Mouse (Mus musculus) MEL (cell line): ENCODE results near the gene Il17a. TPM values are rescaled to one million over a fixed set of nuclear protein-coding genes. Genes with fewer than 3 reads are reported as not detected.

Source experiments
- DNase-seq: peaks from one replicate; pipeline ENCODE4 v3.0.0; 2011; ENCODE audit warnings: low read depth, low spot score
- H3K27ac ChIP-seq: 2 replicates; pipeline ENCODE4 v1.5.1; 2012; ENCODE audit warnings: low read depth, mild to moderate bottlenecking, control low read depth, low read length, moderate library complexity; ENCODE audit not compliant: control insufficient read depth
- H3K27me3 ChIP-seq, 2 experiments: fragments of 150-350 bp in 1 of 2; sonication (generic) in 1 of 2; 2 replicates each; pipeline ENCODE4 v1.6.1; 2012; ENCODE audit warnings: low read length in 2 of 2, mild to moderate bottlenecking in 2 of 2, improper control_type of control experiment in 1 of 2, moderate library complexity in 1 of 2; ENCODE audit not compliant: insufficient read depth in 2 of 2, control insufficient read depth in 1 of 2
- H3K36me3 ChIP-seq, 2 experiments: 2 replicates each; pipeline ENCODE4 v1.6.1; 2012 to 2014; ENCODE audit warnings: low read length in 2 of 2, improper control_type of control experiment in 1 of 2, inconsistent platforms in 1 of 2, mild to moderate bottlenecking in 1 of 2; ENCODE audit not compliant: insufficient read depth in 2 of 2, control insufficient read depth in 1 of 2
- H3K4me1 ChIP-seq, 2 experiments: fragments of 150-350 bp in 1 of 2; sonication (generic) in 1 of 2; 2 replicates each; pipeline ENCODE4 v1.6.1; 2012; ENCODE audit warnings: low read length in 2 of 2, improper control_type of control experiment in 1 of 2, mild to moderate bottlenecking in 1 of 2; ENCODE audit not compliant: insufficient read depth in 2 of 2, control insufficient read depth in 1 of 2
- H3K4me3 ChIP-seq, 2 experiments: fragments of 150-350 bp in 1 of 2; sonication (generic) in 1 of 2; 2 replicates each; pipeline ENCODE4 v1.5.1; 2012; ENCODE audit warnings: low read depth in 2 of 2, low read length in 2 of 2, mild to moderate bottlenecking in 2 of 2, moderate library complexity in 2 of 2, control low read depth in 1 of 2, improper control_type of control experiment in 1 of 2; ENCODE audit not compliant: control insufficient read depth in 1 of 2, insufficient read depth in 1 of 2
- H3K79me2 ChIP-seq: 2 replicates; pipeline ENCODE4 v1.6.1; 2012; ENCODE audit warnings: mild to moderate bottlenecking, low read length, moderate library complexity; ENCODE audit not compliant: control insufficient read depth, poor library complexity, insufficient read depth
- H3K9ac ChIP-seq: 2 replicates; pipeline ENCODE4 v1.6.1; 2012; ENCODE audit warnings: low read depth, mild to moderate bottlenecking, control low read depth, low read length, moderate library complexity; ENCODE audit not compliant: control insufficient read depth, poor library complexity, severe bottlenecking
- H3K9me3 ChIP-seq: fragments of 150-350 bp; sonication (generic); replicated peaks from 2 replicates; pipeline ENCODE4 v1.6.1; 2012; ENCODE audit warnings: mild to moderate bottlenecking, low read length, improper control_type of control experiment, moderate library complexity; ENCODE audit not compliant: insufficient read depth
- BHLHE40 ChIP-seq: IDR thresholded peaks from 2 replicates; pipeline ENCODE4 v1.6.1; 2012; ENCODE audit warnings: low read depth, mild to moderate bottlenecking, inconsistent platforms, low read length, improper control_type of control experiment, borderline replicate concordance
- CHD1 ChIP-seq: IDR thresholded peaks from 2 replicates; pipeline ENCODE4 v1.6.1; 2012; ENCODE audit warnings: low read depth, mild to moderate bottlenecking, inconsistent platforms, low read length, improper control_type of control experiment
- CTCF ChIP-seq, 3 experiments: IDR thresholded peaks in 2 of 3; conservative IDR thresholded peaks in 1 of 3; 2 replicates each; pipeline ENCODE4 v1.5.1; 2011 to 2012; ENCODE audit warnings: low read length in 3 of 3, low read depth in 2 of 3, mild to moderate bottlenecking in 2 of 3, improper control_type of control experiment in 1 of 3, inconsistent platforms in 1 of 3, mixed read lengths in 1 of 3, moderate library complexity in 1 of 3; ENCODE audit not compliant: control insufficient read depth in 1 of 3, insufficient read depth in 1 of 3, poor library complexity in 1 of 3, severe bottlenecking in 1 of 3
- E2F4 ChIP-seq: IDR thresholded peaks from 2 replicates; pipeline ENCODE4 v1.6.1; 2011; ENCODE audit warnings: low read depth, low read length, improper control_type of control experiment, borderline replicate concordance
- ELF1 ChIP-seq: IDR thresholded peaks from 2 replicates; pipeline ENCODE4 v1.6.1; 2014; ENCODE audit warnings: low read depth, mild to moderate bottlenecking, inconsistent platforms, low read length, improper control_type of control experiment, moderate library complexity
- EP300 ChIP-seq, 2 experiments: IDR thresholded peaks; 2 replicates each; pipeline ENCODE4 v1.6.1; 2011; ENCODE audit warnings: improper control_type of control experiment in 2 of 2, low read length in 2 of 2, low read depth in 1 of 2, mild to moderate bottlenecking in 1 of 2
- ETS1 ChIP-seq: IDR thresholded peaks from 2 replicates; pipeline ENCODE4 v1.6.1; 2012; ENCODE audit warnings: low read depth, mild to moderate bottlenecking, inconsistent platforms, low read length, improper control_type of control experiment, moderate library complexity
- GATA1 ChIP-seq: IDR thresholded peaks from 2 replicates; pipeline ENCODE4 v1.6.1; 2011; ENCODE audit warnings: low read depth, low read length, improper control_type of control experiment
- HCFC1 ChIP-seq: IDR thresholded peaks from 2 replicates; pipeline ENCODE4 v1.6.1; 2012; ENCODE audit warnings: low read depth, mild to moderate bottlenecking, inconsistent platforms, low read length, improper control_type of control experiment, moderate library complexity
- JUND ChIP-seq: IDR thresholded peaks from 2 replicates; pipeline ENCODE4 v1.6.1; 2011; ENCODE audit warnings: low read depth, mild to moderate bottlenecking, improper control_type of control experiment, low read length
- MAFK ChIP-seq: IDR thresholded peaks from 2 replicates; pipeline ENCODE4 v1.6.1; 2011; ENCODE audit warnings: low read depth, mild to moderate bottlenecking, low read length, improper control_type of control experiment, borderline replicate concordance
- MAX ChIP-seq: IDR thresholded peaks from 2 replicates; pipeline ENCODE4 v1.6.1; 2011; ENCODE audit warnings: low read length, improper control_type of control experiment
- MEF2A ChIP-seq: IDR thresholded peaks from 2 replicates; pipeline ENCODE4 v1.6.1; 2014; ENCODE audit warnings: low read depth, mild to moderate bottlenecking, inconsistent platforms, low read length, improper control_type of control experiment; ENCODE audit not compliant: poor library complexity, insufficient replicate concordance, severe bottlenecking; ENCODE audit errors: extremely low read depth
- MXI1 ChIP-seq: IDR thresholded peaks from 2 replicates; pipeline ENCODE4 v1.6.1; 2011; ENCODE audit warnings: mild to moderate bottlenecking, low read depth, low read length, improper control_type of control experiment
- MYB ChIP-seq: IDR thresholded peaks from 2 replicates; pipeline ENCODE4 v1.6.1; 2011; ENCODE audit warnings: mild to moderate bottlenecking, low read depth, low read length, improper control_type of control experiment
- NELFE ChIP-seq: IDR thresholded peaks from 2 replicates; pipeline ENCODE4 v1.6.1; 2011; ENCODE audit warnings: low read depth, low read length, improper control_type of control experiment
- POLR2A ChIP-seq, 2 experiments: IDR thresholded peaks; 2 replicates each; pipeline ENCODE4 v1.6.1; 2011 to 2012; ENCODE audit warnings: low read length in 2 of 2, mild to moderate bottlenecking in 2 of 2, control low read depth in 1 of 2, improper control_type of control experiment in 1 of 2, low read depth in 1 of 2, moderate library complexity in 1 of 2; ENCODE audit not compliant: control insufficient read depth in 1 of 2, insufficient read depth in 1 of 2, poor library complexity in 1 of 2
- POLR2AphosphoS2 ChIP-seq: IDR thresholded peaks from 2 replicates; pipeline ENCODE4 v1.6.1; 2011; ENCODE audit warnings: low read length, improper control_type of control experiment
- RCOR1 ChIP-seq: IDR thresholded peaks from 2 replicates; pipeline ENCODE4 v1.6.1; 2012; ENCODE audit warnings: low read depth, mild to moderate bottlenecking, inconsistent platforms, low read length, improper control_type of control experiment
- SIN3A ChIP-seq: IDR thresholded peaks from 2 replicates; pipeline ENCODE4 v1.6.1; 2012; ENCODE audit warnings: low read length, improper control_type of control experiment, inconsistent platforms
- SMC3 ChIP-seq: IDR thresholded peaks from 2 replicates; pipeline ENCODE4 v1.6.1; 2011; ENCODE audit warnings: low read depth, low read length, improper control_type of control experiment
- TAL1 ChIP-seq: IDR thresholded peaks from 2 replicates; pipeline ENCODE4 v1.6.1; 2012; ENCODE audit warnings: mild to moderate bottlenecking, inconsistent platforms, low read length, moderate library complexity, mixed read lengths
- TBP ChIP-seq: IDR thresholded peaks from 2 replicates; pipeline ENCODE4 v1.8.0; 2011; ENCODE audit warnings: low read depth, low read length, improper control_type of control experiment
- USF1 ChIP-seq: IDR thresholded peaks from 2 replicates; pipeline ENCODE4 v1.6.1; 2014; ENCODE audit warnings: low read depth, mild to moderate bottlenecking, inconsistent platforms, low read length, improper control_type of control experiment, moderate library complexity
- USF2 ChIP-seq, 2 experiments: IDR thresholded peaks; 2 replicates each; pipeline ENCODE4 v1.6.1; 2011 to 2012; ENCODE audit warnings: improper control_type of control experiment in 2 of 2, low read length in 2 of 2, borderline replicate concordance in 1 of 2, inconsistent platforms in 1 of 2, low read depth in 1 of 2, mild to moderate bottlenecking in 1 of 2; ENCODE audit not compliant: insufficient read depth in 1 of 2
- ZC3H11A ChIP-seq: IDR thresholded peaks from 2 replicates; pipeline ENCODE4 v1.6.1; 2012; ENCODE audit warnings: low read depth, mild to moderate bottlenecking, inconsistent platforms, low read length, improper control_type of control experiment
- ZKSCAN1 ChIP-seq: IDR thresholded peaks from 2 replicates; pipeline ENCODE4 v1.6.1; 2012; ENCODE audit warnings: low read depth, mild to moderate bottlenecking, inconsistent platforms, low read length, improper control_type of control experiment, moderate library complexity
- ZMIZ1 ChIP-seq: IDR thresholded peaks from 2 replicates; pipeline ENCODE4 v1.6.1; 2012; ENCODE audit warnings: low read depth, mild to moderate bottlenecking, inconsistent platforms, low read length, improper control_type of control experiment, moderate library complexity
- ZNF384 ChIP-seq: IDR thresholded peaks from 2 replicates; pipeline ENCODE4 v1.6.1; 2012; ENCODE audit warnings: low read depth, mild to moderate bottlenecking, inconsistent platforms, low read length, improper control_type of control experiment
- polyA plus RNA-seq, 2 experiments: library from polyadenylated mRNA; stranded (reverse) in 1 of 2; unstranded in 1 of 2; fragments of >175 nt in 1 of 2; fragments of >200 nt in 1 of 2; gene quantifications; 2 replicates each; pipeline versions ENCODE4 v1.2.1 to v1.2.4; 2012; ENCODE audit warnings: low replicate concordance in 2 of 2, low read depth in 1 of 2; ENCODE audit not compliant: insufficient read length in 2 of 2, insufficient read depth in 1 of 2, missing spikeins in 1 of 2
- total RNA-seq: library from RNA; depleted of rRNA; stranded (reverse); fragments of 300-350 nt; gene quantifications from 2 replicates; pipeline ENCODE4 v1.2.3, GENCODE M21; 2012

The Il17a gene
- total and polyA plus RNA-seq, 3 experiments: not detected

GRCm38 (mm10) chr1:20685907-20686306 lies 44.8 kb upstream of the Il17a start:
- no peaks in the 10 kb centered on the region for H3K27me3 ChIP-seq
- H3K27ac ChIP-seq: no peak overlapping the region
- TF ChIP-seq POLR2AphosphoS2: no peak
- no peak for TF ChIP-seq JUND
- TF ChIP-seq ZKSCAN1: no peak
- TF ChIP-seq HCFC1: no peak
- TF ChIP-seq GATA1: no peak
- TF ChIP-seq ZNF384: no peak
- no peak for TF ChIP-seq MAFK
- TF ChIP-seq RCOR1: no peak
- no peak for TF ChIP-seq TAL1
- no peak for TF ChIP-seq ELF1
- no peak for TF ChIP-seq MXI1
- TF ChIP-seq USF2 (IDR thresholded peaks at IDR 0.05; ENCODE audit: borderline replicate concordance in 1 of 2, insufficient read depth in 1 of 2, low read depth in 1 of 2, low read length in 2 of 2): no peak
- no peak for TF ChIP-seq BHLHE40
- no peak for TF ChIP-seq MEF2A
- no peak for TF ChIP-seq CTCF (IDR thresholded peaks at IDR 0.05 in 2 of 3, conservative IDR thresholded peaks at IDR 0.05 in 1 of 3; ENCODE audit: control insufficient read depth in 1 of 3, insufficient read depth in 1 of 3, low read depth in 2 of 3, low read length in 3 of 3, poor library complexity in 1 of 3, severe bottlenecking in 1 of 3)
- TF ChIP-seq EP300 (IDR thresholded peaks at IDR 0.05; ENCODE audit: low read depth in 1 of 2, low read length in 2 of 2): no peak
- TF ChIP-seq SMC3: no peak
- no peak for TF ChIP-seq CHD1
- TF ChIP-seq NELFE: no peak
- no peaks in the 10 kb centered on the region for H3K79me2 ChIP-seq
- H3K9me3 ChIP-seq: no peaks in the 10 kb centered on the region
- no peak overlapping the region for H3K9ac ChIP-seq
- H3K36me3 ChIP-seq: no peaks in the 10 kb centered on the region
- no peak overlapping the region for H3K4me3 ChIP-seq
- DNase-seq: no peak
- no peaks in the 10 kb centered on the region for H3K4me1 ChIP-seq

- TF ChIP-seq TBP (no peak), ETS1 (no peak), SIN3A (no peak), SMC3 (no peak), POLR2A (IDR thresholded peaks at IDR 0.05; ENCODE audit: control insufficient read depth in 1 of 2, insufficient read depth in 1 of 2, low read depth in 1 of 2, low read length in 2 of 2, poor library complexity in 1 of 2) (no peak), USF2 (IDR thresholded peaks at IDR 0.05; ENCODE audit: borderline replicate concordance in 1 of 2, insufficient read depth in 1 of 2, low read depth in 1 of 2, low read length in 2 of 2) (no peak), ZNF384 (no peak), MYB (no peak), ZC3H11A (no peak), MEF2A (no peak), RCOR1 (no peak), MAX (no peak), USF1 (no peak), CTCF (IDR thresholded peaks at IDR 0.05 in 2 of 3, conservative IDR thresholded peaks at IDR 0.05 in 1 of 3; ENCODE audit: control insufficient read depth in 1 of 3, insufficient read depth in 1 of 3, low read depth in 2 of 3, low read length in 3 of 3, poor library complexity in 1 of 3, severe bottlenecking in 1 of 3) (no peak), ZMIZ1 (no peak), E2F4 (no peak)
- Histone ChIP-seq H3K9me3 (no peaks in the 10 kb centered on the region), H3K4me3 (no peak overlapping the region), H3K27me3 (no peaks in the 10 kb centered on the region), H3K9ac (no peak overlapping the region), H3K4me1 (no peaks in the 10 kb centered on the region), H3K79me2 (no peaks in the 10 kb centered on the region), H3K36me3 (no peaks in the 10 kb centered on the region), H3K27ac (no peak overlapping the region)
- DNase-seq: no peak
Measured at GRCm38 (mm10) chr1:20691336-20691735, 39.4 kb upstream of the Il17a start.
